Mouse (Mus musculus): ENCODE data around the gene Ppih.
"Not testable (repeated sequence)": the region's sequence is repeated elsewhere in the genome, so short reads cannot be mapped to it uniquely, and the experiment has no call there.

Ppih gene

DNA sequence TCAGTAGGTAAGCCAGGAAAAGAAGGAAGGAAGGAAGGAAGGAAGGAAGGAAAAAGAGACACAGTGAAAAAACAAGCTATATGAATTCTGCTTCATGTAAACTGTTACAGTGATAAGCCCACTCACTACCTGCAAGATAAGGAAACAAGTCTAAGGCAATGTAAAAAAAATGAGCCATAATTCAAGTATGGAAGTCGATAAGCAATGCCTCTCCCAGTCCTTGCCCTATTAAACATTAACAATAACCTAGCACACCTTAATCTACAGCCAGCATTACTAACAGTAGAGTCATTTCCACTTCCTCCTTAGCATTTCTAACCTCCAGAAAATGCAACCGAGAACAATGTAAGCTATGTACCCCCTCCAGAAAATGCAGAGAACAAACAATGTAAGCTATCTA, 35.0 kb downstream of the Ppih start:
- no peak for DNase-seq

DNA sequence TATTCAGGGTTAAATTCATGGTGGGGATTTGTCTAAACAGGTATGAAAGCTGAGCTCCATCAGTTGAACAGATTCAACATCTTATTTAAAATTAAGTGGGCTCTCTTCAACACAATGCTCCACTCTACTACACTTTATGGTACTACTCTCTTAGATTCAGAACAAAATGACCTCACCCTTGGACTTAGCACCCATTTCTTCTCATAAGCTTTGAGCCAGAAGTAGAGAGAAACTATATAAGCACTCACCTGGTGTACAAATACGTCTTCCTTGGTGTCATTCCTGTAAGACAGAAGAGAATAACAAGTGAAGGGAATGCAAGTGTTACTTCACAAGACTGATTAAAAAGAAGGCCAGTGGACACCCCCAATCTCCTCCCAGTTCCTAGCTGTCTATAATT, 35.5 kb downstream of the Ppih start:
- DNase-seq, result no peak

DNA sequence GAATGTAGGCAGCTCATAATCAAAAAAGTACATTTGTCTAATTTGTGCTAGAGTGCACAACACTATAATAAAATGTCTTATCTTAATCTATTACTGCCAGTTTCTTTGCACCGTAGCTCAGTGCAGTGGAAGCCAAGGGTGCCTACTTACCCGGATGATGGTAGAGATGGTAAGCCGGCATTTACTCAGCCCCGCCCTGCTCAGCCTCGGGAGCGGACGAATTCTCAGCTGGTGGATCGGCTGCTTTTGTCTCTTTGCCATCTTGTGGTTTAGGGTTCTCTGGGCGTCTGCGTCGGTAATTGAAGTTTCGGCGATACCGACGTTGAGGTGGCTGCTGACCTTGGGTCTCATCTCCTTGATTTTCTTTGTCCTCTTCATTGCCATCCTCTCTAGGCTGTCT, 41.6 kb downstream of the Ppih start:
- DNase-seq, result not testable (repeated sequence)

DNA sequence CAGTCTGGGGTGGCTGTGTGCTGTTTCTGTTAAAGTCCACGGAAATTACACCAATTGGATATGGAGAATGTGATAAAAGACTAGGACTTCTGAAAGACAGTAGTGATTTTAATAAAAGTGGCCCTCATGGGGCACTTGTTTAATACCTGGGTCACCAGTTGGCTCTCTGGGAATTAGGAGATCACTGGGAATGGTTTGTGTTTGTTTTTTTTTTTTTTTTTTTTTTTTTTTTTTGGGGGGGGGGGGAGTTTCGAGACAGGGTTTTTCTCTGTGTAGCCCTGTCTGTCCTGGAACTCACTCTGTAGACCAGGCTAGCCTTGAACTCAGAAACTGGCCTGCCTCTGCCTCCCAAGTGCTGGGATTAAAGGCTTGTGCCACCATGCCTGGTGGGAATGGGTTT, 44.6 kb downstream of the Ppih start:
- DNase-seq, result no peak

DNA sequence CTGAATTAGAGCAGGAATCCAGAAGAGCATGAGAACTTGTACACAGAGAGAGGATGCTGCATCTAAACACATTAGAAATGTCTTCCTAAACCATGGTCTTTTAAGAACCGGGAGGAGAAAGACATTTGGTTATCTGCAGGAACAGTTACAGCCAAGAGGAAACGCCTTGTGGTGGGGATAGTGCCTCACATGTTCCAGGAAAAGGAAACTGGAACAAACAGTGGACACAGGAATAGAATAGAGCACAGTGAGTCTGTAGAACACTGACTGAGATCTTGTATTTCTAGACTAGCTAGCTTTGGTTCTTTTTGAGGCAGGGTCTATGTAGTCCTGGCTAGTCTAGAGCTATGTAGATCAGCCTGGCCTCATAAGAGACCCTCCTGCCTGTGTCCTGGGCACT, 45.1 kb downstream of the Ppih start:
- no peak for DNase-seq

DNA sequence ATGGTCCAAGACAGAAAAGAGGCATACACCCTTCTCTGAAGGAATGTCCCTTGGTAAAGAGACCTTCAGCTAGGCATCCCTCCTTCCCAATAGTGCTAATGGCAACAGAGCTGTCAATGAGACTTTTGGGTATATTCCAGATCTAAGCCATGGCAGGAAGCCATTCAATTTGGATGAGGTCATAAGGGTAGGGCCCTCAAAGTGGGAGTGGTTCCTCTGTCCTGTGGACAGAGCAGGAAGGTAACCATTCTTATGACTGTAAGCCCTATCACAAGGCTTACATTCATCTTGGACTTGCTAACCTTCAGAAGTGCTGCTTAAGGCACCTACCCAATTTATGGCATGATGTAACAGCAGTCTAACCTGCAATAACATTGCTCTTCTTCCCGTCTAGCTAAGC, 45.7 kb downstream of the Ppih start:
- DNase-seq, result no peak

DNA sequence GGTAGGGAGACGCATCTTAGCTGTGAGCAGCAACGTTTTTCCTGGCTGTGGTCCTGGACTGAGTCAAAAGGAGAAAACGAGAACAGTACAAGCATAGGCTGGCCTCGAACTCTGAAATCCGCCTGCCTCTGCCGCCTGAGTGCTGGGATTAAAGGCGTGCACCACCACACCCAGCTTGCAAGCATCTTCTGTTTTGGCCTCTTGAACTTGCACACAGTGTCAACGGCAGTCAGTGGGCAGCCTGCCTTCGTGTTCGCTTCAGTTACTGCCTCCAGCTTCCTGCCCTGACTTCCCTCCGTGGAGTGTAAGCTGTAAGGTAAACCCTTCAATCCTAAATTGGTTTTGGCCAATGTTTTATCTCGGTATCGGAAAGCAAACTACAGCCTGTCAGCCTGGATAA, 53.7 kb downstream of the Ppih start:
- no peak for DNase-seq

DNA sequence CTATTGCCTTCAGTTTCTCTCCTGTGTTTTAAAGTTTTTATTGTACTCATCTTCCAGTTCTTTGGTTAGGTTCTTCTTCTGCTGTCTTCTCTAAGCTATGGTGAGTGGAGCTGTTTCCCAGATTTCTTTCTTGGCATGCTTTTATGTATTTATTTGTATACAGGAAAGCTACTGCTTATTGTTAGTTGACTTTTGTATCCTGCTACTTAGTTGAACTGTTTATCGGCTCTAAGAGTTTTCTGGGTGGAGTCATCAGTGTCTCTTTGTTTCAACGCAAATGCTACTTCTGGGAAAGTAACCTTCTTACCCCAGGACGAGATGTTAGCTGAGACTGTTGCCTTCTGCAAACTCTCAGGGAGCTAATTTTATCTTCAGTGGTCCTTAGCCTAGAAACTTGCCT, 56.9 kb downstream of the Ppih start:
- no peak for DNase-seq

DNA sequence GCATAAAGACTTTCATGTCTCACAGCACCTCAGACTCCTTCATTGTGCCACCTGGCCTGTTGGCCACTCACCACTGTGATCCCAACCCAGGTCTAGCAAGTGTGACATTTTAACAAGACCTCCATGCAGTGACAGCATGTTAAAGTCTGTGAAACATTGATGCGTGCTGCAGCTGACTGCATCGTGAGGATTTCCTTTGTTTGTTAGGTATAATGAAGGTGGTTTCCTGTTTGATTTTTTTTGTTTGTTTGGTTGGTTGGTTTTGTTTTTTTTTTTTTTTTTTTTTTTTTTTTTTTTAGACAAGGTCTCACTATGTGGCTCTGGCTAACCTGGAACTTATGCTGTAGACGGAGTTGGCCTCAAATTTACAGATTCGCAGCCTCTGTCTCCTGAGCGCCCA, 57.9 kb downstream of the Ppih start:
- DNase-seq, result no peak

DNA sequence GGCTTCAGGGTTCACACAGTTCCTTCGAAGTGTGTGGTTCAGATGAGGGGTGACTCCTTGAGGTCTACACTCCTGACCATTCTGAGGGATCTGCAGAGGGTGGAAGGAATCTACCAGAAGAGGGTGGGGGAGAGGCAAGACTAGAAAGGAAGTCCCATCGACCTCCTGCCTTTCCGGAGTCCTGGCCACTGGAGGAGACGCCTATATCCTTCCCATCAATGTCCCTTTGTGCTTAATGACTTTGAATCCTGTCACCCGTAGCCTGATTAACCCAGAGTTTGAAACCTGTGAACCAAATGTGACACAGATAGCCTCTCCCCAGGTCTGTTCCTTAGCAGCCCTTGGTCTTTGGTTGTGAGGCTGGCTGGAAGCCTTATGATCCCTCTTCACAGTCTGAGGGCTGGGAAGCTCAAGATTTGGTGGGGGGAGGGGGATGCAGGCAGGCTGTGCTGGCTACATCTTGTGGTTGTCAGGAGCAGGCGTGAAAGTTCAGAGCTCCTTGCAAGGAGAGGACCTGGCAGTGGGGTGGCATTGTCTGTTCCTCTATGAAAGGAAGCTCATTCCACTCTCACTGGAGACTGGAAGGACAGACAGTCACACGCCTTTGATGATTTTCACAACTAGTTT, 59.1 kb downstream of the Ppih start:
- no peak for DNase-seq

DNA sequence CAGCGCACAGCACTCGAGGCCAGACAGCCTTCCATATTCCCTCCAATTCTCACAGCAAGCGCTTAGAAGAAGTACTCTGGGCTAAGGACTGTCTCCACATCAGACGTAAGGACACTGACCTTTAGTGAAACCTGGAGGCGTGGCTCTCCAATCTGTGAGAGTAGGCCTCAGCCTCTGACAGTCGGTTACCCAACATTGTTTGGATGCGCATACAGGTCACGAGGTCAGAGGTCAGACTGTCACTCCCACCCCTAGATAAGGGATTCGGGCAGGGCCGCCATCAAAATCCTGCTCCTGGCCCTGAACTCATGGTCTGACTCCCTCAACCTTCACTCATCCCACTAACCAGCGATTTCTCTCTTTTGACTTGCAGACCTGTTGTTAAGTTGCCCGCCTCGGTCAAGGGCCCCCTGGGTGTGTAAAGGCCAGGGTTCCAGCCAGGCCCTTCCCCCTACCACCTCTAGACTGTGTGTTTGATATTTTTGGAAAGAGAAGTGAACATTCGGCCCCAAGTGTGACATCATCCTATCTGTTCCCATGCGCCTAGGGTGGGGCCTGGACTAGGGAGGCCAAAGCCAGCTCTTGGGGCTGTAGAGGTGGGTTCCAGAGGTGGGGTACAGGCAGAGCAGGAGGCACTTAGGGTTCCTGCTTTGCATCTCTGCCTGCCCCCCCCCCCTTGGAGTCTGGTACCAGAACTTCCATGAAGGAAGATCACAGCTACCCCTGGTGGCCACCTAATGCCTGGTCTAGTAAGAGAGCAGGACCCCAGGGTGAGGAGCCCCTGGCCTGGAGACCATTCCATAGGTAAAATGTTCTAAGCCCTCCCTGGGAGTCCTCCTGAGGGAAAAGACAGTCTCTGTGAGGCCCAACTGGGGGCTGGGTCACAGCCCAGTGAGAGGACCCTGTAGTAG, 60.7 kb downstream of the Ppih start:
- DNase-seq, result no peak

DNA sequence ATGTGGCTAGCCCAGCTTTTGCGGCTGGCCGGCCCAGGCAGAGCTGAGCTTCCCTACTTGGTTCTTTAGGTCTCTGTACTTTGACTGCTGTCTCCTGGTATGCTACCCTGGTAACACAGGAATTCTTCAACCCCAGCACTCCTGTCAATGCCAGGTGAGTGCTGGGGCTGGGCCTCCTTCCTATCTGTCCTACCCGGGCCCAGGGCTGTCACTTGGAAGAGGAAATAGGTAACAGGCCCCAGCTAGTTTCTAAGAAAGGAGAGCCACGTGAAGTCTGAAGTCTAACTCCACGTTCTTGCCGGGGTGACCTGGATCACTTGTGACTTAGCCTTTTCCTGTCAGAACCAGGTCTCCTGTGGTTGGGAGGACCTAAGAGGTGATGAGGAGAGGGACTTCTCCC, 63.3 kb downstream of the Ppih start:
- DNase-seq, result no peak

DNA sequence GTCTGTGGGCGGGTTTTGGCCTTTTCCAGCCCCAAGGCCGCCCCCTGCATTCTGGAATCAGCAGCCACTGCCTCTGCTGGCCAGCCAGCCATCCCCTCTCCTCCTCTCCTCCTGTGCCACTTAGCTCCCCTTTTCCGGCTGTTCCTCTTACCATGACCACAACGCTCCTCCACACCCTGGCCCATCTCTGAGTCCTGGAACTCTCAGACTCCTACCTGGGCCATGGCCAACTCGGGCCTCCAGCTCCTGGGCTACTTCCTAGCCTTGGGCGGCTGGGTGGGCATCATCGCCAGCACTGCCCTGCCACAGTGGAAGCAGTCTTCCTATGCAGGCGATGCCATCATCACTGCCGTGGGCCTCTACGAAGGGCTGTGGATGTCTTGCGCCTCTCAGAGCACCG, 65.0 kb downstream of the Ppih start, which contains the start of gene Cldn19:
Gene Cldn19 (plus strand): TSS at position 64 of the 400 bp plus-strand sequence.
- no peak for DNase-seq

DNA sequence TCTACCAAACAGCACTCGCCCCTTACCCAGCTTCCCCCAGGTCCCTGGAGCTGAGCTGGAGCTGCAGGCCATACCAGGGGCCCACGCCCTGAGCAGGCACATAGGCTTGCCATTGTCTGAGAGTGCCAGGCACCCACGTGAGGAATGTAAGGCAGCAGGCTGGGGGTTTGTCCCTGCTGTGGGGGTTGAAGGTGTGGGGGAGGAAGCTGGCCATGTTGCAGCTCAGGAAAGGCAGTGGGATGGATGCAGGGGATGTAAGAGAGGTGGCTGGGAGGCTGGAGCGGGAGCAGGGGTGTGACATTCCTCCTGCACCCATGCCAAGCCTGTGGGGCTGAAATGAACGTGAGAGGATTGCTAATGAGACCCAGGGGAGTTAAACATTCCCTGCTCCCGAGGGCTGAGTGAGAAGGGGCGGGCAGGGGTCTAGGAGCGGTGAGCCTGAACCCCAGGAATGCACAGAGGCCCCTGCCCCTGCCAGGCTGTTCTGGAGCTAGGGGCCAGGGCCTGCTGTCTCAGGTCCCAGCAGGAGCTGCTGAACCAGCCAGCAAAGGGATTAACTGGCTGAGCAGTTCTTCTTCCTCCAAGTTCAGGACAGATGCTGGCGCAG, 66.2 kb downstream of the Ppih start:
- peak; percentile 81 for DNase-seq

DNA sequence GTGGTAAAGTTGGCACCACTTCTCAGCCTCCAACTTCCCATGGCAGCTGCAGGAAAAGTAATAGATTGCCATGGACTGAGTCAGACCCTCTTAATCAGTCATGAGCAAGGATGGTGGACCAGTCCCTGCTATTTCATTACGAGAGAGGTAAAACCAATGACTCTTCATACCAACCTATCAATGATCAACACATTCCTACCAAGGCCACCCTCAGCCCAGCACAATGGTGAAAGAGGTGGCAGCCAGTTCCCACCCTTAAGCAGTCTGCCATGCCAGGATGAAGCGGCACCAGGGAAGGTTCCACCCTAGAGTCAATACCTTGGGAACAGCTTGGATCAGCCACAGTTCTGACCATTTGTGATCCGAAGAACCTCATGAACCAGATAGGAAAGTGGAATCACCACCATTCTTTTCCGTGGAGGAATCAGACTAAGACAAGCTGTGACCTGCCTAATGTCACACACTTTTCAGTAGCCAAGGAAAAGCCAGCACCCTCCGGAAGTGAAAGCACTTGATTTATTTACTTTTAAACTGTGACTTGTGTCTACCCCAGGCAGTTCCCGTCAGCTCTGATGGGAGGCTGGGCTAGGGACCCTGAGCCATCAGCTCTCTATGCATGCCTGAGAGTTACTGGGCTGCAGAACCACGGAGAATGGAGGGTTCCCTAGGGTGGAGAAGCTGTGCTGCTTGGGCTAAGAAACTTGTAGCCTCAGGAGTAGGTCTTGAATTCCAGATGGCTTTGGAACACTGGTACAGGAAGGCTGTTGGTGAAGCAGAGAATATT, 68.1 kb downstream of the Ppih start:
- no peak for DNase-seq
